Mouse (Mus musculus): ENCODE results near the gene Ctrb1. TPM values are rescaled to one million over a fixed set of nuclear protein-coding genes. Genes with fewer than 3 reads are reported as not detected.

Ctrb1 gene
- polyA plus RNA-seq, 1 experiment from 2014 or later, result not detected

DNA sequence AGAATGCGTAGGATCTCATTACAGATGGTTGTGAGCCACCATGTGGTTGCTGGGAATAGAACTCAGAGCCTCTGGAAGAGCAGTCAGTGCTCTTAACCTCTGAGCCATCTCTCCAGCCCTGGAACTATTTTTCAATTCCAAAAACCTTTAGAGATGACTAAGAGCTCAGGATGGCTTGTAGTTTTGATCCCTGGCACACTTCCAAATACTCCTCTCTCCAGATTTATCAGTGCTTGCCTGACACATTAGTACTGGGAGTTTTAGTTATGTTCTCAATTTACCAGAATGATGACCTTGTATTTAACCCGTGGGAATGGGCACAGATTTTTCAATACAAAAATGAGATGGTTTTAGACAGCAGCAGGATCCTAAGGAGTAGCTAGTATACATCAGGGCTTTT, 24.1 kb downstream of the Ctrb1 start:
- Histone ChIP-seq H3K27ac (ENCODE audit: low read length) (no peak overlapping the region), H3K4me3 (ENCODE audit: low read depth, low read length) (no peak overlapping the region), H3K36me3 (ENCODE audit: insufficient read depth, low read length) (no peaks in the 10 kb centered on the region; the same call in 1 of the 2 replicates), H3K9ac (replicated peaks; ENCODE audit: low read depth) (no peak overlapping the region), H3K4me1 (ENCODE audit: insufficient read depth, low read depth, low read length) (no peaks in the 10 kb centered on the region), H3K27me3 (replicated peaks; ENCODE audit: insufficient read depth, low read length) (no peaks in the 10 kb centered on the region), H3K4me2 (replicated peaks; ENCODE audit: low read depth, low read length) (no peak overlapping the region), H3K9me3 (ENCODE audit: low read length) (no peaks in the 10 kb centered on the region)
- ATAC-seq (no peak), DNase-seq (ENCODE audit: low spot score) (no peak)
- TF ChIP-seq EP300 (IDR thresholded peaks at IDR 0.05) (no peak), CTCF (IDR thresholded peaks at IDR 0.05) (no peak)
- WGBS, result 77% methylated on average over 2 of the region's 2 CpGs

DNA sequence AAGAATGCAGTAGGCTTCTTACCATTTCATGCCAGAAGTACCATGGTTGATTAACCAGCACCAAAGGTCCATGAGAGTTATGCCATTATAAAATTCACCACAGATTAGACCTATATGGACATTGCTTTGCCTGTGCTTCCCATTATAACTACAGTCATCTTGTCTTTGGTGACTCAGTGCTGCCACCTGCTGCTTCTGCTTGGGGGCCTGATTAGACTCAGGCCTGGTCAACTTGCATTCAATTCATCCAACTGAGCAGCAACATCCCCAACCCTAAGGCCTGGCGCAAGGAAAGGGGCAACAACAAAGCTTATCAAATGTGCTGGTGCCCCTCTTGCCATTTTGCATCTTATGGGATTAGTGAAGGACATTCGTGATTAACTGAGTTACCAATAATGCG, 28.3 kb downstream of the Ctrb1 start:
- H3K27me3 ChIP-seq (replicated peaks; ENCODE audit: insufficient read depth, low read length), result no peaks in the 10 kb centered on the region

DNA sequence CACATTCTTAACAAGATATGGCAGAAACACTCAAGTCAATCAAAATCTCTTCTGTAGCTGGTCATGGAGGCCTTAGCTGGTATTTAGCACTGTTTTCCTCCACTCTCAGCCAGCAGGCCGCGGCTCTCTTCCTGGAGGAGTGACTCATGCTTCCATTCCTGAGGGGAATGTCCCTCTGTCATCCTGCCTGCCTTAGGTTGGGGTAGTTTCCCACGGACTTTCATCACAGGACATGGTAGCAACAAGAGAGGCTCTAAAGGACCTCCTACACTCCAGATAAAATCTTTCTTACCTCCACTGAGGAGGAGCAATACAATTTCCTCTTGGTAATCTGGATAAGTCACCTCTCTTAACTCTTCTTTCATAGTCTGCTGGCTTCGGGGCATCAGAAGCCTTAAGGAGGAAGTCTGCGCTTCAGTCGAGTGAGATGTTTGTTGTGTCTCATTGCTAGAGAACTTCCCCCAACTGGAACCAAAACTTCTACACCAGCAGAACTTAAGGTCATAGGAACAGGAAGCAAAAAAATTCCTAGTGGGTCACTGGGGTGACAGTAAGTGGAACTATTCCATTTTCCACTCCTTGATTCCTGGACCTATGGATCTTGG, 31.9 kb downstream of the Ctrb1 start:
- Histone ChIP-seq H3K27me3 (replicated peaks; ENCODE audit: insufficient read depth, low read length) (no peaks in the 10 kb centered on the region), H3K4me3 (ENCODE audit: low read depth, low read length) (no peak overlapping the region), H3K36me3 (ENCODE audit: insufficient read depth, low read length) (no peaks in the 10 kb centered on the region), H3K4me2 (replicated peaks; ENCODE audit: low read depth, low read length) (no peak overlapping the region), H3K27ac (ENCODE audit: low read length) (0 out of 2 replicates have a peak overlapping the region, but pooled peaks have one; percentile 11), H3K9me3 (ENCODE audit: low read length) (no peaks in the 10 kb centered on the region), H3K4me1 (ENCODE audit: insufficient read depth, low read depth, low read length) (0 out of 2 replicates have a peak, but pooled peaks cover 3% of the 10 kb centered on the region), H3K9ac (replicated peaks; ENCODE audit: low read depth) (no peak overlapping the region)
- WGBS, result 50% methylated on average over 6 of the region's 6 CpGs
- peak; percentile 83 for ATAC-seq
- DNase-seq (ENCODE audit: low spot score), result peak; percentile 75
- no peak for TF ChIP-seq CTCF (IDR thresholded peaks at IDR 0.05)

More for the DNA sequence above, 28.3 kb downstream of the Ctrb1 start:
- ATAC-seq, result peak; percentile 49; the same call in 1 of the 2 replicates
- Histone ChIP-seq H3K9ac (replicated peaks; ENCODE audit: low read depth) (no peak overlapping the region), H3K4me3 (ENCODE audit: low read depth, low read length) (no peak overlapping the region), H3K9me3 (ENCODE audit: low read length) (no peaks in the 10 kb centered on the region), H3K36me3 (ENCODE audit: insufficient read depth, low read length) (no peaks in the 10 kb centered on the region), H3K4me2 (replicated peaks; ENCODE audit: low read depth, low read length) (no peak overlapping the region), H3K27ac (ENCODE audit: low read length) (no peak overlapping the region), H3K4me1 (ENCODE audit: insufficient read depth, low read depth, low read length) (0 out of 2 replicates have a peak, but pooled peaks cover 3% of the 10 kb centered on the region)
- 86% methylated on average over 3 of the region's 3 CpGs for WGBS
- TF ChIP-seq EP300 (IDR thresholded peaks at IDR 0.05) (no peak), CTCF (IDR thresholded peaks at IDR 0.05) (peak; percentile 94)
- peak; percentile 67 for DNase-seq (ENCODE audit: low spot score)

DNA sequence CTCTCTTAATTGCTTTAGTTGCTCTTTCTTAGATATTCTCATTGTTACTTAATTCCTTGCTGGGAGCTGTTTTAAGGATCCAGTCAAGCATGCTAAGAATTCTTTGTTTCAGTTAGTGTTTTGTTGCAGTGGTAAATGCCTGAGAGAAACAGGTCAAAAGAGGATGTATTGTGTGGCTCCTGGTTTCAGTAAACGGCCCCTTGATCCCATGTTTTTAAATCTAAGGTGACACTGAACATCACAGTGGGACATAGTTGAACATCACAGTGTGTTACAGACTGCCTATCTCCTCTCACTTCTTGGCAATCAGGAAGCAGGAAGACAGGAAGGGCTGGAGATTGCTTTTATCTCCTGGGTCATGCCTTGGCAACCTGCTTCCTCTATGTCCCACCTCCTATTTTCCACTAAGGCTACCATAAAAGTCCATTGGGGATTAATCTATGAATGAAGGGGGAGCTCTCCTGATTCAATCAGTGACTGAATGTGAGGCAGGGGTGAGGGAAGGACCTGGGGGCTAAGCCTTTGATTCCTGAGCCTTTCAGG, 33.4 kb downstream of the Ctrb1 start:
- Histone ChIP-seq H3K27me3 (replicated peaks; ENCODE audit: insufficient read depth, low read length) (no peaks in the 10 kb centered on the region), H3K9me3 (ENCODE audit: low read length) (no peaks in the 10 kb centered on the region), H3K4me3 (ENCODE audit: low read depth, low read length) (no peak overlapping the region), H3K27ac (ENCODE audit: low read length) (no peak overlapping the region), H3K36me3 (ENCODE audit: insufficient read depth, low read length) (no peaks in the 10 kb centered on the region), H3K4me2 (replicated peaks; ENCODE audit: low read depth, low read length) (no peak overlapping the region), H3K9ac (replicated peaks; ENCODE audit: low read depth) (no peak overlapping the region), H3K4me1 (ENCODE audit: insufficient read depth, low read depth, low read length) (0 out of 2 replicates have a peak, but pooled peaks cover 3% of the 10 kb centered on the region)
- TF ChIP-seq CTCF (IDR thresholded peaks at IDR 0.05), result no peak
- no peak for TF ChIP-seq EP300 (IDR thresholded peaks at IDR 0.05)
- ATAC-seq, result no peak
- no peak for DNase-seq (ENCODE audit: low spot score)
- WGBS, result 46% methylated on average over 1 of the region's 1 CpGs

DNA sequence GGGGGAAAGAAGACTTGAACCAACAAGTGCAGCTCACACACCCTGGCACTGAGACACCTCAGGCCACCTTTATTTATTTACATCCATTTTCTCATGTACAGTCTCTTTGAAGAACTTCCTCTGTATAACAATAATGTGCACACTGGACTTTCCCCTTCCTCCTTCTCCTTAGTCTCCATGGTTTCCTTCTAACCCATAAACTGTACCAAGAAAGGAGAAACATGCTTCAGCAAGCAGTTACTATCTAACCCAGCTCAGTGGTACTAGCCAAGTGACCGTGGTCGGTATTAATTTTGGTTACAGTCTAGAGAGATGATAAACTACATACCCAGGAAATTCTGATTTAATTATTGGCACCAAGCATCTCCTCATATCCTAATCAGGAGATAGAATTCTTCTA, 37.3 kb downstream of the Ctrb1 start:
- no peaks in the 10 kb centered on the region for H3K36me3 ChIP-seq (ENCODE audit: insufficient read depth, low read length)
- TF ChIP-seq EP300 (IDR thresholded peaks at IDR 0.05), result no peak
- no peak for TF ChIP-seq CTCF (IDR thresholded peaks at IDR 0.05)
- ATAC-seq (no peak), DNase-seq (ENCODE audit: low spot score) (no peak)
- H3K27me3 ChIP-seq (replicated peaks; ENCODE audit: insufficient read depth, low read length), result no peaks in the 10 kb centered on the region
- no peak overlapping the region for H3K4me2 ChIP-seq (replicated peaks; ENCODE audit: low read depth, low read length)
- no peaks in the 10 kb centered on the region for H3K9me3 ChIP-seq (ENCODE audit: low read length)
- no peak overlapping the region for H3K4me3 ChIP-seq (ENCODE audit: low read depth, low read length)
- 0 out of 2 replicates have a peak, but pooled peaks cover 3% of the 10 kb centered on the region for H3K4me1 ChIP-seq (ENCODE audit: insufficient read depth, low read depth, low read length)
- no peak overlapping the region for H3K9ac ChIP-seq (replicated peaks; ENCODE audit: low read depth)
- WGBS, result 96% methylated on average over 2 of the region's 2 CpGs
- H3K27ac ChIP-seq (ENCODE audit: low read length), result no peak overlapping the region

DNA sequence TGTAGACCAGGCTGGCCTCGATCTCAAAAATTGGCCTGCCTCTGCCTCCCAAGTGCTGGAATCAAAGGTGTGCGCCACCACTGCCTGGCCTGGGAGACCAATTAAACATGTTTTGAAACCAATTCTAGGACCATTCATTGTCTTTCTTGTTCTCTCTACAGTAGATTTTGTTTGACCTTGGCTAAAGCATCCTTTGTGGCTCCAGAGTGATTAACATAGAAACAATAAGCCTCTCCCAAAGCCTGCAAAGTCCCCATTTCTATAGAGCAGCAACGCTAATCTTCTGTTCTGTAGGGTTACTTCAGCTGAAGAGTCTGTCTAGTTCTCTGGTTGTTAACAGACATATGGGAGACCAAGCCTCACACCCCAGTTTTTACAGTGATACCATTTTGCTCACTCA, 40.2 kb downstream of the Ctrb1 start:
- no peak for TF ChIP-seq CTCF (IDR thresholded peaks at IDR 0.05)
- TF ChIP-seq EP300 (IDR thresholded peaks at IDR 0.05), result no peak
- Histone ChIP-seq H3K36me3 (ENCODE audit: insufficient read depth, low read length) (no peaks in the 10 kb centered on the region), H3K27me3 (replicated peaks; ENCODE audit: insufficient read depth, low read length) (no peaks in the 10 kb centered on the region), H3K4me3 (ENCODE audit: low read depth, low read length) (no peak overlapping the region), H3K27ac (ENCODE audit: low read length) (no peak overlapping the region), H3K4me2 (replicated peaks; ENCODE audit: low read depth, low read length) (no peak overlapping the region), H3K4me1 (ENCODE audit: insufficient read depth, low read depth, low read length) (no peaks in the 10 kb centered on the region), H3K9me3 (ENCODE audit: low read length) (no peaks in the 10 kb centered on the region), H3K9ac (replicated peaks; ENCODE audit: low read depth) (no peak overlapping the region)
- ATAC-seq (no peak), DNase-seq (ENCODE audit: low spot score) (no peak)
- 95% methylated on average over 3 of the region's 3 CpGs for WGBS

Measured in lung, postnatal 0 days (tissue).